Mouse (Mus musculus) MEL (cell line): ENCODE measurements around the gene Acvr1. TPM values are rescaled to one million over a fixed set of nuclear protein-coding genes. Genes with fewer than 3 reads are reported as not detected.

Source experiments
- DNase-seq: peaks from one replicate; pipeline ENCODE4 v3.0.0; 2011; ENCODE audit warnings: low read depth, low spot score
- H3K27ac ChIP-seq: 2 replicates; pipeline ENCODE4 v1.5.1; 2012; ENCODE audit warnings: low read depth, mild to moderate bottlenecking, control low read depth, low read length, moderate library complexity; ENCODE audit not compliant: control insufficient read depth
- H3K27me3 ChIP-seq, 2 experiments: fragments of 150-350 bp in 1 of 2; sonication (generic) in 1 of 2; 2 replicates each; pipeline ENCODE4 v1.6.1; 2012; ENCODE audit warnings: low read length in 2 of 2, mild to moderate bottlenecking in 2 of 2, improper control_type of control experiment in 1 of 2, moderate library complexity in 1 of 2; ENCODE audit not compliant: insufficient read depth in 2 of 2, control insufficient read depth in 1 of 2
- H3K36me3 ChIP-seq, 2 experiments: 2 replicates each; pipeline ENCODE4 v1.6.1; 2012 to 2014; ENCODE audit warnings: low read length in 2 of 2, improper control_type of control experiment in 1 of 2, inconsistent platforms in 1 of 2, mild to moderate bottlenecking in 1 of 2; ENCODE audit not compliant: insufficient read depth in 2 of 2, control insufficient read depth in 1 of 2
- H3K4me1 ChIP-seq, 2 experiments: fragments of 150-350 bp in 1 of 2; sonication (generic) in 1 of 2; 2 replicates each; pipeline ENCODE4 v1.6.1; 2012; ENCODE audit warnings: low read length in 2 of 2, improper control_type of control experiment in 1 of 2, mild to moderate bottlenecking in 1 of 2; ENCODE audit not compliant: insufficient read depth in 2 of 2, control insufficient read depth in 1 of 2
- H3K4me3 ChIP-seq, 2 experiments: fragments of 150-350 bp in 1 of 2; sonication (generic) in 1 of 2; 2 replicates each; pipeline ENCODE4 v1.5.1; 2012; ENCODE audit warnings: low read depth in 2 of 2, low read length in 2 of 2, mild to moderate bottlenecking in 2 of 2, moderate library complexity in 2 of 2, control low read depth in 1 of 2, improper control_type of control experiment in 1 of 2; ENCODE audit not compliant: control insufficient read depth in 1 of 2, insufficient read depth in 1 of 2
- H3K79me2 ChIP-seq: 2 replicates; pipeline ENCODE4 v1.6.1; 2012; ENCODE audit warnings: mild to moderate bottlenecking, low read length, moderate library complexity; ENCODE audit not compliant: control insufficient read depth, poor library complexity, insufficient read depth
- H3K9ac ChIP-seq: 2 replicates; pipeline ENCODE4 v1.6.1; 2012; ENCODE audit warnings: low read depth, mild to moderate bottlenecking, control low read depth, low read length, moderate library complexity; ENCODE audit not compliant: control insufficient read depth, poor library complexity, severe bottlenecking
- H3K9me3 ChIP-seq: fragments of 150-350 bp; sonication (generic); replicated peaks from 2 replicates; pipeline ENCODE4 v1.6.1; 2012; ENCODE audit warnings: mild to moderate bottlenecking, low read length, improper control_type of control experiment, moderate library complexity; ENCODE audit not compliant: insufficient read depth
- CHD2 ChIP-seq: IDR thresholded peaks from 2 replicates; pipeline ENCODE4 v1.6.1; 2011; ENCODE audit warnings: low read length, improper control_type of control experiment
- CTCF ChIP-seq, 3 experiments: IDR thresholded peaks in 2 of 3; conservative IDR thresholded peaks in 1 of 3; 2 replicates each; pipeline ENCODE4 v1.5.1; 2011 to 2012; ENCODE audit warnings: low read length in 3 of 3, low read depth in 2 of 3, mild to moderate bottlenecking in 2 of 3, improper control_type of control experiment in 1 of 3, inconsistent platforms in 1 of 3, mixed read lengths in 1 of 3, moderate library complexity in 1 of 3; ENCODE audit not compliant: control insufficient read depth in 1 of 3, insufficient read depth in 1 of 3, poor library complexity in 1 of 3, severe bottlenecking in 1 of 3
- E2F4 ChIP-seq: IDR thresholded peaks from 2 replicates; pipeline ENCODE4 v1.6.1; 2011; ENCODE audit warnings: low read depth, low read length, improper control_type of control experiment, borderline replicate concordance
- ELF1 ChIP-seq: IDR thresholded peaks from 2 replicates; pipeline ENCODE4 v1.6.1; 2014; ENCODE audit warnings: low read depth, mild to moderate bottlenecking, inconsistent platforms, low read length, improper control_type of control experiment, moderate library complexity
- EP300 ChIP-seq, 2 experiments: IDR thresholded peaks; 2 replicates each; pipeline ENCODE4 v1.6.1; 2011; ENCODE audit warnings: improper control_type of control experiment in 2 of 2, low read length in 2 of 2, low read depth in 1 of 2, mild to moderate bottlenecking in 1 of 2
- GABPA ChIP-seq: IDR thresholded peaks from 2 replicates; pipeline ENCODE4 v1.6.1; 2012; ENCODE audit warnings: low read depth, mild to moderate bottlenecking, inconsistent platforms, low read length, improper control_type of control experiment, moderate library complexity
- HCFC1 ChIP-seq: IDR thresholded peaks from 2 replicates; pipeline ENCODE4 v1.6.1; 2012; ENCODE audit warnings: low read depth, mild to moderate bottlenecking, inconsistent platforms, low read length, improper control_type of control experiment, moderate library complexity
- JUND ChIP-seq: IDR thresholded peaks from 2 replicates; pipeline ENCODE4 v1.6.1; 2011; ENCODE audit warnings: low read depth, mild to moderate bottlenecking, improper control_type of control experiment, low read length
- MAFK ChIP-seq: IDR thresholded peaks from 2 replicates; pipeline ENCODE4 v1.6.1; 2011; ENCODE audit warnings: low read depth, mild to moderate bottlenecking, low read length, improper control_type of control experiment, borderline replicate concordance
- MAZ ChIP-seq: IDR thresholded peaks from 2 replicates; pipeline ENCODE4 v1.6.1; 2012; ENCODE audit warnings: low read depth, mild to moderate bottlenecking, inconsistent platforms, low read length, improper control_type of control experiment
- MEF2A ChIP-seq: IDR thresholded peaks from 2 replicates; pipeline ENCODE4 v1.6.1; 2014; ENCODE audit warnings: low read depth, mild to moderate bottlenecking, inconsistent platforms, low read length, improper control_type of control experiment; ENCODE audit not compliant: poor library complexity, insufficient replicate concordance, severe bottlenecking; ENCODE audit errors: extremely low read depth
- MXI1 ChIP-seq: IDR thresholded peaks from 2 replicates; pipeline ENCODE4 v1.6.1; 2011; ENCODE audit warnings: mild to moderate bottlenecking, low read depth, low read length, improper control_type of control experiment
- MYB ChIP-seq: IDR thresholded peaks from 2 replicates; pipeline ENCODE4 v1.6.1; 2011; ENCODE audit warnings: mild to moderate bottlenecking, low read depth, low read length, improper control_type of control experiment
- NELFE ChIP-seq: IDR thresholded peaks from 2 replicates; pipeline ENCODE4 v1.6.1; 2011; ENCODE audit warnings: low read depth, low read length, improper control_type of control experiment
- POLR2AphosphoS2 ChIP-seq: IDR thresholded peaks from 2 replicates; pipeline ENCODE4 v1.6.1; 2011; ENCODE audit warnings: low read length, improper control_type of control experiment
- POLR2AphosphoS5 ChIP-seq: IDR thresholded peaks from 2 replicates; pipeline ENCODE4 v1.6.1; 2012; ENCODE audit warnings: low read depth, borderline replicate concordance, mild to moderate bottlenecking, inconsistent platforms, low read length, moderate library complexity, mixed read lengths
- RAD21 ChIP-seq: IDR thresholded peaks from 2 replicates; pipeline ENCODE4 v1.6.1; 2011; ENCODE audit warnings: mild to moderate bottlenecking, low read depth, low read length, improper control_type of control experiment
- RCOR1 ChIP-seq: IDR thresholded peaks from 2 replicates; pipeline ENCODE4 v1.6.1; 2012; ENCODE audit warnings: low read depth, mild to moderate bottlenecking, inconsistent platforms, low read length, improper control_type of control experiment
- SIN3A ChIP-seq: IDR thresholded peaks from 2 replicates; pipeline ENCODE4 v1.6.1; 2012; ENCODE audit warnings: low read length, improper control_type of control experiment, inconsistent platforms
- UBTF ChIP-seq: IDR thresholded peaks from 2 replicates; pipeline ENCODE4 v1.6.1; 2012; ENCODE audit warnings: low read depth, mild to moderate bottlenecking, inconsistent platforms, low read length, improper control_type of control experiment, moderate library complexity, borderline replicate concordance; ENCODE audit not compliant: insufficient read depth
- USF1 ChIP-seq: IDR thresholded peaks from 2 replicates; pipeline ENCODE4 v1.6.1; 2014; ENCODE audit warnings: low read depth, mild to moderate bottlenecking, inconsistent platforms, low read length, improper control_type of control experiment, moderate library complexity
- USF2 ChIP-seq, 2 experiments: IDR thresholded peaks; 2 replicates each; pipeline ENCODE4 v1.6.1; 2011 to 2012; ENCODE audit warnings: improper control_type of control experiment in 2 of 2, low read length in 2 of 2, borderline replicate concordance in 1 of 2, inconsistent platforms in 1 of 2, low read depth in 1 of 2, mild to moderate bottlenecking in 1 of 2; ENCODE audit not compliant: insufficient read depth in 1 of 2
- ZMIZ1 ChIP-seq: IDR thresholded peaks from 2 replicates; pipeline ENCODE4 v1.6.1; 2012; ENCODE audit warnings: low read depth, mild to moderate bottlenecking, inconsistent platforms, low read length, improper control_type of control experiment, moderate library complexity
- ZNF384 ChIP-seq: IDR thresholded peaks from 2 replicates; pipeline ENCODE4 v1.6.1; 2012; ENCODE audit warnings: low read depth, mild to moderate bottlenecking, inconsistent platforms, low read length, improper control_type of control experiment
- polyA plus RNA-seq, 2 experiments: library from polyadenylated mRNA; stranded (reverse) in 1 of 2; unstranded in 1 of 2; fragments of >175 nt in 1 of 2; fragments of >200 nt in 1 of 2; gene quantifications; 2 replicates each; pipeline versions ENCODE4 v1.2.1 to v1.2.4; 2012; ENCODE audit warnings: low replicate concordance in 2 of 2, low read depth in 1 of 2; ENCODE audit not compliant: insufficient read length in 2 of 2, insufficient read depth in 1 of 2, missing spikeins in 1 of 2
- total RNA-seq: library from RNA; depleted of rRNA; stranded (reverse); fragments of 300-350 nt; gene quantifications from 2 replicates; pipeline ENCODE4 v1.2.3, GENCODE M21; 2012

The Acvr1 gene
- total and polyA plus RNA-seq, 3 experiments, result not detected

DNA sequence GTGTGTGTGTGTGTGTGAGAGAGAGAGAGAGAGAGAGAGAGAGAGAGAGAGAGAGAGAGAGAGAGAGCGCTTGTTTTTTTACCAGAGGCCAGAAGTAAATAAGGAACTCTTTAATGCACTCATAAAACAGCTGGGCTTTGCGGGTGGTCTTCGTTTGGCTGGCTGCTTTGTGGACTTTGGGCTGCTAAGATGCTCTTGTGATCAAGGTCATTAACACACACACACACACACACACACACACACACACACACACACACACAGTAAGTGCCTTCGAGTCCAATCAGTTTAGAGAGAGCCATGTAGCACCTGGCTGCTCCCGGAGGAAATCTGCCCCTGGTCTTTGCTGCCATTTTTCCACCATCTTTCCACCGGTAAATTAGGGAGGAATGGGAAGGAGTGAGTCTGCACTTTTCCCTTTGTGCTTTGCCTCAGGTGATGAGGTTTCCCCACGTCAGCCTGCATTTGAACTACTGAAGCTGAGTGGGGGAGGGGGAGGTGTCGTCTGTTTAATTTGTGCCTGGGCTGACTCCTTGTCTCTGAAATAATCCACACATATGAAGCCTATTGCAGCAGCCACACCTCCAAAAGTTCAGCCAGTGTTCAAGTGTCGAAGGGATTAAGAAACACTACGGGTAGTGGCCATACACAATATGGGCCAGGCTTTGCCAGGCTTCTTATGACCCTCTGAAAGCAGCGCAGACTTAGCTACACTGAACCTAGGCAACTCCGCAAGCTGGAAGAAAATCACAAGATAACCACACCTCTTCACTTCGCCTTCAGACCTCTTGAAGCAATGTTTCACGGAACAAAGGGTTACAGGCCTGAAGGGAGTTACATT, 80.3 kb downstream of the Acvr1 start:
- Histone ChIP-seq H3K4me3 (no peak overlapping the region), H3K4me1 (no peaks in the 10 kb centered on the region), H3K36me3 (no peaks in the 10 kb centered on the region), H3K9me3 (no peaks in the 10 kb centered on the region), H3K27ac (no peak overlapping the region), H3K9ac (no peak overlapping the region)
- TF ChIP-seq GABPA (no peak), NELFE (no peak), UBTF (no peak), EP300 (IDR thresholded peaks at IDR 0.05; ENCODE audit: low read depth in 1 of 2, low read length in 2 of 2) (no peak), ZMIZ1 (no peak), POLR2AphosphoS5 (no peak), MXI1 (no peak), USF1 (no peak), CHD2 (no peak), HCFC1 (no peak), SIN3A (no peak)
- TF ChIP-seq, all 39 proteins: peak for 0
- Histone ChIP-seq H3K27me3 (no peaks in the 10 kb centered on the region), H3K79me2 (no peaks in the 10 kb centered on the region)
- no peak for DNase-seq

DNA sequence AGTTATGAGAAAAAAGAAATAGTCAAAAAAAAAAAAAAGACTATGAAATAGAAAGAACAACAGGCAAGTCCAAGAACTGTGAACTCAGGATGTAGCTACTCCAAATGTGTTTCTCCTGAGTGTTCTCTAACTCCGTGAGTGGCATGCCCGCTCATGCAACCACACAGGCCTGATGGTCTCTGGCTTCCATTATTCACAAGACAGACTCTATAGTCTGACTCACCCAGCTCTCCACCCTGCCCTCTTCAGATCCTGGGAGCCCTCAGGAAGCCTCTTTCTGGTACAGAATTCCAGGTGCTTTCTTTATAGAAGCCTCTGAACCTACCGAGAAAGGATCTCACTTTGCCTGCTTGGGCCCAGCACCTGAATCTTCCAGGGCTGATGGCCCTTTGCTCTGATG, 81.3 kb downstream of the Acvr1 start:
- Histone ChIP-seq H3K9ac (no peak overlapping the region), H3K36me3 (no peaks in the 10 kb centered on the region), H3K4me3 (no peak overlapping the region), H3K79me2 (no peaks in the 10 kb centered on the region), H3K27ac (no peak overlapping the region), H3K4me1 (no peaks in the 10 kb centered on the region), H3K9me3 (no peaks in the 10 kb centered on the region), H3K27me3 (no peaks in the 10 kb centered on the region)
- no peak for DNase-seq
- TF ChIP-seq USF2 (IDR thresholded peaks at IDR 0.05; ENCODE audit: borderline replicate concordance in 1 of 2, insufficient read depth in 1 of 2, low read depth in 1 of 2, low read length in 2 of 2), result no peak
- TF ChIP-seq ZMIZ1, result no peak
- no peak for TF ChIP-seq MAFK
- no peak for TF ChIP-seq E2F4
- no peak for TF ChIP-seq POLR2AphosphoS2
- no peak for TF ChIP-seq EP300 (IDR thresholded peaks at IDR 0.05; ENCODE audit: low read depth in 1 of 2, low read length in 2 of 2)
- no peak for TF ChIP-seq MYB
- no peak for TF ChIP-seq MAZ
- TF ChIP-seq HCFC1, result no peak
- TF ChIP-seq JUND, result no peak
- TF ChIP-seq MEF2A, result no peak
- TF ChIP-seq CTCF (IDR thresholded peaks at IDR 0.05 in 2 of 3, conservative IDR thresholded peaks at IDR 0.05 in 1 of 3; ENCODE audit: control insufficient read depth in 1 of 3, insufficient read depth in 1 of 3, low read depth in 2 of 3, low read length in 3 of 3, poor library complexity in 1 of 3, severe bottlenecking in 1 of 3), result no peak
- no peak for TF ChIP-seq ELF1
- TF ChIP-seq NELFE, result no peak
- TF ChIP-seq SIN3A, result no peak
- TF ChIP-seq RCOR1, result no peak
- TF ChIP-seq RAD21, result no peak
- no peak for TF ChIP-seq ZNF384
- TF ChIP-seq POLR2AphosphoS5, result no peak
- no peak for TF ChIP-seq UBTF
